Mouse (Mus musculus) C2C12 (cell line): ENCODE measurements at regions not wholly inside any gene's neighbourhood (a gene's known extent, or its start where the extent isn't known, plus 50 kb on each side); places are given as distances from the start of the nearest gene placed in this dataset.

Source experiments
- CEBPB ChIP-seq: IDR thresholded peaks from one replicate; pipeline ENCODE4 v1.6.1; 2011; ENCODE audit warnings: low read depth, mild to moderate bottlenecking, control low read depth, moderate library complexity
- CTCF ChIP-seq: IDR thresholded peaks from one replicate; pipeline ENCODE4 v1.5.1; 2011; ENCODE audit not compliant: control insufficient read depth, insufficient read depth, insufficient read length
- MAX ChIP-seq: IDR thresholded peaks from one replicate; pipeline ENCODE4 v1.6.1; 2011; ENCODE audit warnings: mild to moderate bottlenecking, control low read depth

GRCm38 (mm10) chr13:31352825-31353224 is 203.1 kb upstream of the Foxq1 start:
- TF ChIP-seq CEBPB (no peak), CTCF (no peak), MAX (no peak)
